Mouse (Mus musculus): ENCODE results near the gene Mtx2. TPM values are rescaled to one million over a fixed set of nuclear protein-coding genes. Genes with fewer than 3 reads are reported as not detected.

Gene Mtx2
- polyA plus RNA-seq, 1 experiment: 36.8 TPM

GRCm38 (mm10) chr2:74917880-74918537 lies 92.4 kb downstream of the Mtx2 start:
- Histone ChIP-seq H3K27me3 (ENCODE audit: control insufficient read depth, insufficient read depth, low read length) (no peaks in the 10 kb centered on the region), H3K36me3 (ENCODE audit: control insufficient read depth, insufficient read depth, low read length) (no peaks in the 10 kb centered on the region), H3K4me1 (ENCODE audit: control insufficient read depth, insufficient read depth, low read length) (no peaks in the 10 kb centered on the region), H3K4me3 (ENCODE audit: control insufficient read depth, low read depth, low read length) (no peak overlapping the region), H3K27ac (ENCODE audit: control insufficient read depth, insufficient read depth, low read depth, low read length) (no peak overlapping the region)
- no peak for TF ChIP-seq CTCF (IDR thresholded peaks at IDR 0.05; ENCODE audit: control insufficient read depth, insufficient read depth, insufficient replicate concordance, low read depth, low read length)

GRCm38 (mm10) chr2:74925968-74926814 lies 100.6 kb downstream of the Mtx2 start:
- Histone ChIP-seq H3K4me1 (ENCODE audit: control insufficient read depth, insufficient read depth, low read length) (peaks cover 2% of the 10 kb centered on the region; the same call in 1 of the 2 replicates), H3K27ac (ENCODE audit: control insufficient read depth, insufficient read depth, low read depth, low read length) (no peak overlapping the region), H3K4me3 (ENCODE audit: control insufficient read depth, low read depth, low read length) (no peak overlapping the region), H3K27me3 (ENCODE audit: control insufficient read depth, insufficient read depth, low read length) (no peaks in the 10 kb centered on the region), H3K36me3 (ENCODE audit: control insufficient read depth, insufficient read depth, low read length) (no peaks in the 10 kb centered on the region)
- TF ChIP-seq POLR2A (IDR thresholded peaks at IDR 0.05; ENCODE audit: control insufficient read depth, low read depth, low read length) (no peak), CTCF (IDR thresholded peaks at IDR 0.05; ENCODE audit: control insufficient read depth, insufficient read depth, insufficient replicate concordance, low read depth, low read length) (no peak)

Other genes with a start within 250 kb of the Mtx2 start
- gene Lnpk, start 246.4 kb upstream of the Mtx2 start, polyA plus RNA-seq (2012; rRNA removed): 49.5 and 56.1 TPM in 2 replicates
- 0.02 TPM in 2 replicates for gene Evx2, start 166.2 kb upstream of the Mtx2 start, polyA plus RNA-seq (2012; rRNA removed)
- 0.11 TPM in 1 of 2 replicates, not detected in the other for gene Hoxd13, start 157.5 kb upstream of the Mtx2 start, polyA plus RNA-seq (2012; rRNA removed)
- gene Hoxd12, start 150.8 kb upstream of the Mtx2 start, polyA plus RNA-seq (2012; rRNA removed): 0.05 TPM in 1 of 2 replicates, not detected in the other
- gene Hoxd11, start 146.2 kb upstream of the Mtx2 start, polyA plus RNA-seq (2012; rRNA removed): 0.23 TPM in 1 of 2 replicates, not detected in the other
- 0.73 and 0.81 TPM in 2 replicates for gene Hoxd10, start 133.9 kb upstream of the Mtx2 start, polyA plus RNA-seq (2012; rRNA removed)
- gene Hoxd9, start 128.1 kb upstream of the Mtx2 start, polyA plus RNA-seq (2012; rRNA removed): 1.8 and 2.0 TPM in 2 replicates
- 23.1 and 23.6 TPM in 2 replicates for gene Hoxd8, start 121.2 kb upstream of the Mtx2 start, polyA plus RNA-seq (2012; rRNA removed)
- 0.48 and 1.4 TPM in 2 replicates for gene Hoxd3, start 113.9 kb upstream of the Mtx2 start, polyA plus RNA-seq (2012; rRNA removed)
- 3.3 and 5.3 TPM in 2 replicates for gene Hoxd4, start 113.9 kb upstream of the Mtx2 start, polyA plus RNA-seq (2012; rRNA removed)
- 0.46 and 1.2 TPM in 2 replicates for gene Gm28230, start 99.1 kb upstream of the Mtx2 start, polyA plus RNA-seq (2012; rRNA removed)
- not detected in 2 replicates for gene Hoxd1, start 62.8 kb upstream of the Mtx2 start, polyA plus RNA-seq (2012; rRNA removed)

Measured in testis, adult 2 months (tissue).